Mouse (Mus musculus): ENCODE results near the gene Plek2. TPM values are rescaled to one million over a fixed set of nuclear protein-coding genes. Genes with fewer than 3 reads are reported as not detected.

The Plek2 gene
- total and polyA plus RNA-seq, 3 experiments: 11.2 to 17.7 TPM; not detected in 1

- Histone ChIP-seq H3K36me3 (ENCODE audit: control insufficient read depth in 1 of 2, insufficient read depth in 2 of 2, low read length in 2 of 2) (peaks cover 0 to 7% of the 10 kb centered on the region in 2 experiments; a peak in 2 of 4 replicates), H3K79me2 (ENCODE audit: control insufficient read depth, insufficient read depth, low read length, poor library complexity) (no peaks in the 10 kb centered on the region), H3K27ac (ENCODE audit: control insufficient read depth, low read depth, low read length) (no peak overlapping the region), H3K27me3 (ENCODE audit: control insufficient read depth in 1 of 2, insufficient read depth in 2 of 2, low read length in 2 of 2) (no peaks in the 10 kb centered on the region; a peak in 2 of 4 replicates), H3K9ac (ENCODE audit: control insufficient read depth, low read depth, low read length, poor library complexity, severe bottlenecking) (no peak overlapping the region), H3K9me3 (replicated peaks; ENCODE audit: insufficient read depth, low read length) (no peaks in the 10 kb centered on the region), H3K4me1 (ENCODE audit: control insufficient read depth in 1 of 2, insufficient read depth in 2 of 2, low read length in 2 of 2) (peaks cover 0 to 4% of the 10 kb centered on the region in 2 experiments; a peak in 1 of 4 replicates), H3K4me3 (ENCODE audit: control insufficient read depth in 1 of 2, insufficient read depth in 1 of 2, low read depth in 2 of 2, low read length in 2 of 2) (no peak overlapping the region)
- TF ChIP-seq CHD1 (IDR thresholded peaks at IDR 0.05; ENCODE audit: low read depth, low read length): no peak
- TF ChIP-seq GATA1 (IDR thresholded peaks at IDR 0.05; ENCODE audit: low read depth, low read length): no peak
- no peak for TF ChIP-seq CTCF (IDR thresholded peaks at IDR 0.05 in 2 of 3, conservative IDR thresholded peaks at IDR 0.05 in 1 of 3; ENCODE audit: control insufficient read depth in 1 of 3, insufficient read depth in 1 of 3, low read depth in 2 of 3, low read length in 3 of 3, poor library complexity in 1 of 3, severe bottlenecking in 1 of 3)
- TF ChIP-seq TAL1 (IDR thresholded peaks at IDR 0.05; ENCODE audit: low read length): no peak
- TF ChIP-seq MEF2A (IDR thresholded peaks at IDR 0.05; ENCODE audit: extremely low read depth, insufficient replicate concordance, low read depth, low read length, poor library complexity, severe bottlenecking): no peak
- no peak for TF ChIP-seq ZKSCAN1 (IDR thresholded peaks at IDR 0.05; ENCODE audit: low read depth, low read length)
- TF ChIP-seq USF2 (IDR thresholded peaks at IDR 0.05; ENCODE audit: borderline replicate concordance in 1 of 2, insufficient read depth in 1 of 2, low read depth in 1 of 2, low read length in 2 of 2): no peak
- no peak for DNase-seq (ENCODE audit: low read depth, low spot score)
Measured at GRCm38 (mm10) chr12:78952053-78952452, 45.3 kb upstream of the Plek2 start.

GRCm38 (mm10) chr12:78947661-78948060 lies 40.9 kb upstream of the Plek2 start:
- Histone ChIP-seq H3K79me2 (ENCODE audit: control insufficient read depth, insufficient read depth, low read length, poor library complexity) (no peaks in the 10 kb centered on the region), H3K4me3 (ENCODE audit: control insufficient read depth in 1 of 2, insufficient read depth in 1 of 2, low read depth in 2 of 2, low read length in 2 of 2) (no peak overlapping the region), H3K27ac (ENCODE audit: control insufficient read depth, low read depth, low read length) (no peak overlapping the region), H3K9me3 (replicated peaks; ENCODE audit: insufficient read depth, low read length) (no peaks in the 10 kb centered on the region), H3K36me3 (ENCODE audit: control insufficient read depth in 1 of 2, insufficient read depth in 2 of 2, low read length in 2 of 2) (no peaks in the 10 kb centered on the region), H3K9ac (ENCODE audit: control insufficient read depth, low read depth, low read length, poor library complexity, severe bottlenecking) (no peak overlapping the region), H3K27me3 (ENCODE audit: control insufficient read depth in 1 of 2, insufficient read depth in 2 of 2, low read length in 2 of 2) (no peaks in the 10 kb centered on the region; a peak in 2 of 4 replicates), H3K4me1 (ENCODE audit: control insufficient read depth in 1 of 2, insufficient read depth in 2 of 2, low read length in 2 of 2) (no peaks in the 10 kb centered on the region)
- TF ChIP-seq SIN3A (IDR thresholded peaks at IDR 0.05; ENCODE audit: low read length) (no peak), USF2 (IDR thresholded peaks at IDR 0.05; ENCODE audit: borderline replicate concordance in 1 of 2, insufficient read depth in 1 of 2, low read depth in 1 of 2, low read length in 2 of 2) (no peak), MEF2A (IDR thresholded peaks at IDR 0.05; ENCODE audit: extremely low read depth, insufficient replicate concordance, low read depth, low read length, poor library complexity, severe bottlenecking) (no peak), MXI1 (IDR thresholded peaks at IDR 0.05; ENCODE audit: low read depth, low read length) (no peak), TBP (IDR thresholded peaks at IDR 0.05; ENCODE audit: low read depth, low read length) (no peak), ZC3H11A (IDR thresholded peaks at IDR 0.05; ENCODE audit: low read depth, low read length) (no peak), RAD21 (IDR thresholded peaks at IDR 0.05; ENCODE audit: low read depth, low read length) (no peak), MAFK (IDR thresholded peaks at IDR 0.05; ENCODE audit: borderline replicate concordance, low read depth, low read length) (no peak), CTCF (IDR thresholded peaks at IDR 0.05 in 2 of 3, conservative IDR thresholded peaks at IDR 0.05 in 1 of 3; ENCODE audit: control insufficient read depth in 1 of 3, insufficient read depth in 1 of 3, low read depth in 2 of 3, low read length in 3 of 3, poor library complexity in 1 of 3, severe bottlenecking in 1 of 3) (no peak), ETS1 (IDR thresholded peaks at IDR 0.05; ENCODE audit: low read depth, low read length) (no peak), MYB (IDR thresholded peaks at IDR 0.05; ENCODE audit: low read depth, low read length) (no peak), SMC3 (IDR thresholded peaks at IDR 0.05; ENCODE audit: low read depth, low read length) (no peak), RCOR1 (IDR thresholded peaks at IDR 0.05; ENCODE audit: low read depth, low read length) (no peak), NELFE (IDR thresholded peaks at IDR 0.05; ENCODE audit: low read depth, low read length) (no peak), TCF12 (IDR thresholded peaks at IDR 0.05; ENCODE audit: low read depth, low read length) (no peak), KAT2A (conservative IDR thresholded peaks at IDR 0.05; ENCODE audit: low read depth, low read length) (no peak), CHD1 (IDR thresholded peaks at IDR 0.05; ENCODE audit: low read depth, low read length) (no peak), E2F4 (IDR thresholded peaks at IDR 0.05; ENCODE audit: borderline replicate concordance, low read depth, low read length) (no peak), JUND (IDR thresholded peaks at IDR 0.05; ENCODE audit: low read depth, low read length) (no peak), MAX (IDR thresholded peaks at IDR 0.05; ENCODE audit: low read length) (no peak)
- DNase-seq (ENCODE audit: low read depth, low spot score): no peak

All from MEL (cell line).